Mouse (Mus musculus): Measurements from ENCODE around the gene Ttc32. TPM values are rescaled to one million over a fixed set of nuclear protein-coding genes. Genes with fewer than 3 reads are reported as not detected.
"Not testable (repeated sequence)": the region's sequence is repeated elsewhere in the genome, so short reads cannot be mapped to it uniquely, and the experiment has no call there.

Ttc32 gene
- total and polyA plus RNA-seq, 2 experiments from 2014 or later, result 5.1 to 7.6 TPM

DNA sequence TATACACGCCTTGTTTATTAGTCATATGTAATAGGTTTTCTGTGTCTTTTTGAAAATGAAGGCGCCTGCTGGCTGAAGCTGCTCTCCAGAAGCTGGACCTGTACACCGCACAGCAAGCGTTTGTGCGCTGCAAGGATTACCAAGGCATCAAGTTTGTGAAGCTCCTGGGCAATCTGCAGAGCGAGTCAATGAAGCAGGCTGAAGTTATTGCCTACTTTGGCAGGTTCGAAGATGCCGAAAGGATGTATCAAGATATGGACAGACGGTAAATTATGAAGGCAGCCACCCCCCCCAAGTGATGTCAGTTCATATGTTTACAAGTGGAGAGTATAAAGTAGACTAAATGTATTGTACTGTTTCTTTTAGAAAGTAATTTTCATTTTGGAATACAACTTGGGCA, 13.4 kb upstream of the Ttc32 start:
- H3K9me3 ChIP-seq (ENCODE audit: low read length), result no peaks in the 10 kb centered on the region
- H3K27ac ChIP-seq (ENCODE audit: low read depth, low read length), result no peak overlapping the region
- peaks cover 37% of the 10 kb centered on the region for H3K36me3 ChIP-seq (ENCODE audit: insufficient read depth)
- no peak overlapping the region for H3K4me2 ChIP-seq (ENCODE audit: low read depth)
- no peaks in the 10 kb centered on the region for H3K4me1 ChIP-seq (ENCODE audit: insufficient read depth)
- no peaks in the 10 kb centered on the region for H3K27me3 ChIP-seq (ENCODE audit: insufficient read depth, low read length)
- H3K4me3 ChIP-seq (ENCODE audit: low read depth, low read length), result no peak overlapping the region
- ATAC-seq (no peak), DNase-seq (no peak)
- 94% methylated on average over 9 of the region's 9 CpGs for WGBS
- no peak for TF ChIP-seq CTCF (IDR thresholded peaks at IDR 0.05; ENCODE audit: low read depth)
- no peak overlapping the region for H3K9ac ChIP-seq

- WGBS, result 92% methylated on average over 8 of the region's 8 CpGs
- Histone ChIP-seq H3K27me3 (ENCODE audit: insufficient read depth, low read length) (no peaks in the 10 kb centered on the region), H3K4me1 (ENCODE audit: insufficient read depth) (no peaks in the 10 kb centered on the region), H3K27ac (ENCODE audit: low read depth, low read length) (no peak overlapping the region), H3K9ac (no peak overlapping the region), H3K4me3 (ENCODE audit: low read depth, low read length) (no peak overlapping the region), H3K4me2 (ENCODE audit: low read depth) (no peak overlapping the region), H3K9me3 (ENCODE audit: low read length) (no peaks in the 10 kb centered on the region), H3K36me3 (ENCODE audit: insufficient read depth) (peaks cover 27% of the 10 kb centered on the region)
- no peak for TF ChIP-seq CTCF (IDR thresholded peaks at IDR 0.05; ENCODE audit: low read depth)
- no peak for DNase-seq
- no peak for ATAC-seq
Observed at GRCm38 (mm10) chr12:9020431-9020830, 9.4 kb upstream of the Ttc32 start.

GRCm38 (mm10) chr12:9020986-9021385, 8.8 kb upstream of the Ttc32 start:
- H3K9me3 ChIP-seq (ENCODE audit: low read length), result no peaks in the 10 kb centered on the region
- no peak for TF ChIP-seq CTCF (IDR thresholded peaks at IDR 0.05; ENCODE audit: low read depth)
- H3K27me3 ChIP-seq (ENCODE audit: insufficient read depth, low read length), result no peaks in the 10 kb centered on the region
- 80% methylated on average over 3 of the region's 3 CpGs for WGBS
- no peak overlapping the region for H3K4me2 ChIP-seq (ENCODE audit: low read depth)
- H3K4me3 ChIP-seq (ENCODE audit: low read depth, low read length), result no peak overlapping the region
- ATAC-seq, result no peak
- no peak overlapping the region for H3K27ac ChIP-seq (ENCODE audit: low read depth, low read length)
- no peaks in the 10 kb centered on the region for H3K4me1 ChIP-seq (ENCODE audit: insufficient read depth)
- DNase-seq, result no peak
- peaks cover 27% of the 10 kb centered on the region for H3K36me3 ChIP-seq (ENCODE audit: insufficient read depth)
- no peak overlapping the region for H3K9ac ChIP-seq

- Histone ChIP-seq H3K27me3 (ENCODE audit: insufficient read depth, low read length) (no peaks in the 10 kb centered on the region), H3K4me3 (ENCODE audit: low read depth, low read length) (no peak overlapping the region), H3K9ac (no peak overlapping the region), H3K9me3 (ENCODE audit: low read length) (no peaks in the 10 kb centered on the region), H3K4me1 (ENCODE audit: insufficient read depth) (no peaks in the 10 kb centered on the region), H3K27ac (ENCODE audit: low read depth, low read length) (no peak overlapping the region), H3K4me2 (ENCODE audit: low read depth) (no peak overlapping the region), H3K36me3 (ENCODE audit: insufficient read depth) (peaks cover 20% of the 10 kb centered on the region)
- DNase-seq (no peak), ATAC-seq (no peak)
- TF ChIP-seq CTCF (IDR thresholded peaks at IDR 0.05; ENCODE audit: low read depth), result 0 out of 2 replicates have a peak, but pooled peaks have one; percentile 21
- WGBS, result 47% methylated on average over 4 of the region's 4 CpGs
Observed at GRCm38 (mm10) chr12:9023031-9023430, 6.8 kb upstream of the Ttc32 start.

DNA sequence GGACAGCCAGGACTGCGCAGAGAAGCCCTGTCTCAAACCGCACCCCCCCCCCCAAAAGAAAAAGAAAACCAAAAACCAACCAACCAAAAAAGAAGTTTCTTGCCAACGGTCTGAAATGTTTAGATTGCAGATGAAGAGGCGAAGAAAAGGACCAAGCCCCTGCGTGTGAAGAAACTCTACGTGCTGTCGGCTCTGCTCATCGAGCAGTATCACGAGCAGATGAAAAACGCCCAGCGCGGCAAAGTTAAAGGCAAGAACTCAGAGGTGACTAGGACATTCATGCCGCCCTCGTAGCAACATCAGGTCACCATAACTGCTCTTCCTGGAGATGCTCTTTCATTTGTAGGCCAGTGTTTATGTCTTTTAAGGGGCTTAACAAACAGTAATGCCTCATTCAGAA, 5.7 kb upstream of the Ttc32 start:
- no peak overlapping the region for H3K4me3 ChIP-seq (ENCODE audit: low read depth, low read length)
- H3K27ac ChIP-seq (ENCODE audit: low read depth, low read length), result no peak overlapping the region
- no peak for DNase-seq
- H3K9me3 ChIP-seq (ENCODE audit: low read length), result no peaks in the 10 kb centered on the region
- WGBS, result 97% methylated on average over 14 of the region's 14 CpGs
- H3K4me1 ChIP-seq (ENCODE audit: insufficient read depth), result no peaks in the 10 kb centered on the region
- no peak overlapping the region for H3K9ac ChIP-seq
- peaks cover 16% of the 10 kb centered on the region for H3K36me3 ChIP-seq (ENCODE audit: insufficient read depth)
- no peak for ATAC-seq
- H3K27me3 ChIP-seq (ENCODE audit: insufficient read depth, low read length), result no peaks in the 10 kb centered on the region
- no peak overlapping the region for H3K4me2 ChIP-seq (ENCODE audit: low read depth)
- no peak for TF ChIP-seq CTCF (IDR thresholded peaks at IDR 0.05; ENCODE audit: low read depth)

GRCm38 (mm10) chr12:9024736-9025135, 5.1 kb upstream of the Ttc32 start:
- no peak for ATAC-seq
- 88% methylated on average over 13 of the region's 13 CpGs for WGBS

DNA sequence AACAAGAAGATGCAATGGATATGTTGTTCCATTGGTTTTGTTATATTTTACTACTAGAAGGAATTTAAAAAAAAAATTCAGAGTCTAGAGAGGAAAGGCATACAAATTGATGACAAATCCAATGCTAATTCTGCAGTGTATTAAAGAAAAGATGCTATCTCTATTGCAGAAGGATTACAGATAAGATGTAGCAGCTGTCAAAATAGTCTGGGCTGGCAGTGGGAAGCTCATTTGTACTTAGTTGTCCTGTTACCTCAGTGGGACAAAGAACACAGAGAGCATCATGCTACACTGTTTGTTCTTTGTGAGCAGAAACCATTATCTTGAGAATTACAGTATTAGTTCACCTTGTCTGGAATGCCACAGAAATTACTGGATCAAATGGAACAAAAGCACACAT, 3.0 kb upstream of the Ttc32 start:
- Histone ChIP-seq H3K4me2 (ENCODE audit: low read depth) (no peak overlapping the region), H3K9ac (no peak overlapping the region), H3K9me3 (ENCODE audit: low read length) (no peaks in the 10 kb centered on the region), H3K4me1 (ENCODE audit: insufficient read depth) (peaks cover 7% of the 10 kb centered on the region; the same call in 1 of the 2 replicates), H3K4me3 (ENCODE audit: low read depth, low read length) (no peak overlapping the region), H3K27me3 (ENCODE audit: insufficient read depth, low read length) (no peaks in the 10 kb centered on the region), H3K36me3 (ENCODE audit: insufficient read depth) (peaks cover 16% of the 10 kb centered on the region), H3K27ac (ENCODE audit: low read depth, low read length) (no peak overlapping the region)
- DNase-seq (no peak), ATAC-seq (no peak)
- no peak for TF ChIP-seq CTCF (IDR thresholded peaks at IDR 0.05; ENCODE audit: low read depth)

More at GRCm38 (mm10) chr12:9024736-9025135, 5.1 kb upstream of the Ttc32 start:
- Histone ChIP-seq H3K27me3 (ENCODE audit: insufficient read depth, low read length) (no peaks in the 10 kb centered on the region), H3K9ac (no peak overlapping the region), H3K4me1 (ENCODE audit: insufficient read depth) (no peaks in the 10 kb centered on the region), H3K9me3 (ENCODE audit: low read length) (no peaks in the 10 kb centered on the region), H3K4me3 (ENCODE audit: low read depth, low read length) (no peak overlapping the region), H3K4me2 (ENCODE audit: low read depth) (no peak overlapping the region), H3K36me3 (ENCODE audit: insufficient read depth) (peaks cover 16% of the 10 kb centered on the region), H3K27ac (ENCODE audit: low read depth, low read length) (no peak overlapping the region)
- TF ChIP-seq CTCF (IDR thresholded peaks at IDR 0.05; ENCODE audit: low read depth), result no peak
- no peak for DNase-seq

DNA sequence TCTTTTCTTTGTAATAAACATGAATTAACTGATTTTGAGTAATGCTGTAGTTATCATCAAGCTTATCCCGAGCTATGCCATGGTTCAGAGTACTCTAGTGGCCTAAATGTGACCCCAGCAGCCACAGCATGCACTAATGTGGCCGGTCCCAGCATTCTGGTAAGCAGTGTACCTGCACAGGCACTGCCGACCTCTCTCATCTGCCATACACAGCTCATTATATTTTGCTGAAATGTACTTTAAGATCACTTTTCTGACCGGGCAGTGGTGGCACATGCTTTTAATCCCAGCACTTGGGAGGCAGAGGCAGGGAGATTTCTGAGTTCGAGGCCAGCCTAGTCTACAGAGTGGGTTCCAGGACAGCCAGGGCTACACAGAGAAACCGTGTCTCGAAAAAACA, 981 bp upstream of the Ttc32 start:
- H3K4me2 ChIP-seq (ENCODE audit: low read depth); H3K27ac ChIP-seq (ENCODE audit: low read depth, low read length); H3K4me3 ChIP-seq (ENCODE audit: low read depth, low read length); H3K9me3 ChIP-seq (ENCODE audit: low read length); H3K27me3 ChIP-seq (ENCODE audit: insufficient read depth, low read length); ATAC-seq; H3K4me1 ChIP-seq (ENCODE audit: insufficient read depth); DNase-seq; H3K9ac ChIP-seq: not testable (repeated sequence)
- WGBS, result 92% methylated on average over 7 of the region's 7 CpGs
- peaks cover 16% of the 10 kb centered on the region for H3K36me3 ChIP-seq (ENCODE audit: insufficient read depth)
